Mouse (Mus musculus): ENCODE results near the gene Ddb1.

Gene Ddb1

GRCm38 (mm10) chr19:10661373-10661772 is 56.2 kb downstream of the Ddb1 start:
- no peak for DNase-seq (ENCODE audit: low read depth in 1 of 2, low spot score in 2 of 2)

- DNase-seq (ENCODE audit: low read depth in 1 of 2, low spot score in 2 of 2): no peak
Measured at GRCm38 (mm10) chr19:10661919-10662318, 56.8 kb downstream of the Ddb1 start.

DNA sequence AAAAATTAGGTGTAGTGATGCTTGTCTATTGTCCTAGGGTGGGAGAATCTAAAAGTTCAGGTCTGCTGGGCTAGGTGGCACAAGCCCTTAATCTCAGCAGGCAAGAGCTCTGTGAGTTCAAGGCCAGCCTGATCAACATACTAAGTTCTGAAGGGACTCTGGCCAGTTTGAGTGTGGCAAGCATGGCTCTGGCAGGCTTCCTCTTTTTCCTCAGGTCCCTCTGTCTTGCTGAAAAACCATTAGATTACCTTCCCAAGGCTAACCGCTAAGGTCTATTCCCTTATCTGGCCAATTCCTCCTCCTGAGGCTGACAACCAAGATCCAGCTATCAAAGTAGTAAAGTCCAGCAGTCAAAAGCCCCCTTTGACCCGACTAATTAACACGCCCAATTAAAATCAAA is 57.5 kb downstream of the Ddb1 start:
- DNase-seq (ENCODE audit: low read depth in 1 of 2, low spot score in 2 of 2): no peak

DNA sequence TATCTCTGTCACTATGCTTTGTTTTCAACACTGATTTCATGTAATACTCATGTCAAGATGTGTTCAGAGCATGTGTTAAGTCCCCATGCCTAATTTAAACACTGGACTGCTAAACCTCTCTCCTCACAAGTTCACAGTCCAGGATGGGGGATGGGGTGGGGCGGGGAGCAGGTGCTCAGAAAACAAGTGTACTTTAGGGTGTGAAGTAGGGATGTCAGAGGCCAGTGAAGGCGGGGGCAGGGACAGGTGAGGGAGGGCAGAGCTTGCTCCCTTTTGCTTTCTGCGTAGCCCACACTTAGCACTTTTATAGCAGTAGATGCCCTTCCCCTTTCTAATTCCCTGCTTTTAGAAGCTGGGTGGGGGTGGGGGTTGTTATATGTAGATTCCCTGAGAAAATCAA is 60.0 kb downstream of the Ddb1 start:
- DNase-seq (ENCODE audit: low read depth in 1 of 2, low spot score in 2 of 2): no peak

GRCm38 (mm10) chr19:10665499-10665898 is 60.4 kb downstream of the Ddb1 start:
- peak in 1 of 2 experiments; percentile 15 for DNase-seq (ENCODE audit: low read depth in 1 of 2, low spot score in 2 of 2)

- no peak for DNase-seq (ENCODE audit: low read depth in 1 of 2, low spot score in 2 of 2)
Measured at GRCm38 (mm10) chr19:10671319-10671718, 66.2 kb downstream of the Ddb1 start.

DNA sequence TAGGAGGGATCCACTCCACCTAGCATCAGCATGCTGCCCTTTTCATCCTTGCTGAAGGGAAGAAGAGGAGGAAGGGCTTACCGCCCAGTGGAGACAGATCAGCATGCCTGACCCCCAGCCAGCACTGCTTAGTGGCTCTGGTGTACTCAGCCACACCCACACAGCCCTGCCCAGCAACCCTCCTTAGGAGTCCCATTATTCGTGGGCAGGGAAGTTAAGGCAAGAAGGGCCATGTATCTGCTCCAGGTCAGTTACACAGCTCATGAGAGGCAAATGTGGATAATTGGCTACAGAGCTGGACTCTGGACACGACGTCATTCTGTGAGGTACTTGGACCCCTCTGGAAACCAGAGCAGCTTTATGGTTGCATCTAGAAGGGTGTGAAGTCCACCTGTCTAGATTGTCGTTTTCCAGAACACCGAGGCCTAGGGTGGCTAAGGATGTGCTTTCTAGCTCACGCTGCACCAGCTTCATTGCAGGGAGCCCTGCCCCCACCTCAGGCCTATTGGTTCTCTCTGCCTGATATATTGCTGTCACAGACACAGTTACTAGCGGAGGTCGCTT is 66.8 kb downstream of the Ddb1 start:
- DNase-seq (ENCODE audit: low read depth in 1 of 2, low spot score in 2 of 2): no peak

GRCm38 (mm10) chr19:10673275-10673674 is 68.1 kb downstream of the Ddb1 start:
- DNase-seq (ENCODE audit: low read depth in 1 of 2, low spot score in 2 of 2): no peak

DNA sequence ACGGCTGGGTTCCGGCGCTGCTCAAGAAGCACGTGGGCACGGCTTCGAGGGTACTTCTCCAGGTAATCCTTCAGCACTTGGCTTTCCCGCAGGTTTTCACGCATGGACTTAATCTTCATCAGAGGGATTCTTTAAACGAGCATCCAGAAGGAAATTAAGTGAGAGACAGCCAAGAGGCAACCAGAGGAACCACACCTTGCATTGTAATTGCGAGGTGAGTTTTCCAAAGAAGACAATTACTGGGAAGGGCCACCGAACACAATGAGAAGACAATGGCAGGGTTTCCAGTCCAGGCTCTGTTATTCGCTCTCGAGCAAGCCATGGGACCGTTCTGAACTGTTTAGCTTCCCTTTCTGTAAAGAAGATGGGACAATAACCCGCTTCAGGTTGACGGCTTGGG is 71.5 kb downstream of the Ddb1 start:
- no peak for DNase-seq (ENCODE audit: low read depth in 1 of 2, low spot score in 2 of 2)

GRCm38 (mm10) chr19:10677915-10678771 is 73.0 kb downstream of the Ddb1 start, which contains the start of gene Pga5:
Gene Pga5, minus strand, starts transcription at chr19:10678071.
- DNase-seq (ENCODE audit: low read depth in 1 of 2, low spot score in 2 of 2): peak; percentile 29 to 57

GRCm38 (mm10) chr19:10678772-10679067 is 73.6 kb downstream of the Ddb1 start:
- DNase-seq (ENCODE audit: low read depth in 1 of 2, low spot score in 2 of 2): no peak

All from monocyte, adult 2 months (primary cell).